Mouse (Mus musculus): ENCODE measurements around the gene Foxp1.

The Foxp1 gene

DNA sequence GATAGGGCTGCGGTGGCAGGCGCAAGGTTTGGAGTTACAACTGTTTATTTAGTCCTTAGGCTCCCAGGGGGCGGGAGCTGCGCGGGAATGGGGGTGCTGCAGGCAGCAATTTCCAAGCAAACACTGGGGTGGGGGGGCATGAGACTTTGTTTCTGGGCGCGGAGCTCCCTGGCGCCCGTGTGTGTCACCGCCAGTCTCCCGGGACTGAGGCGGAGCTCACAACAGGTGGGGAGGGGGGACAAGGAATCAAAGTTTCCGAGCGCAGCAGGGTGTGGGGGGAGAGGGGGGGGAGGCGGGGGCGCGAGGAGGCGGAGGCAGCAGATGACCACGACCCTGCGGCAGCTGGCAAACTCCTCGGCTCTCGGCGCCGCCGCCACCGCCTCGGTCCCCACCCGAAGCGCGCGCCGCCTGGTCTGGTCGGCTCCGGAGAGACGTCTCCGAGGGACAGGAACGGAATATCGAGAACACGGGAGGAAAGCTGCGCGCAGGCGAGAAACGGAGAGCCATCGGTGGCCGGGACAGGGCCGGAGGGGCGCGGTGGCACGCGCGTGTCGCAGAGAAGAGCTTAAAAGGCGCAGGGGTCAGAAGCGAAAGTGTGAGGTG lies 1.4 kb downstream of the Foxp1 start:
- DNase-seq (ENCODE audit: low read depth, low spot score): peak; percentile 51

DNA sequence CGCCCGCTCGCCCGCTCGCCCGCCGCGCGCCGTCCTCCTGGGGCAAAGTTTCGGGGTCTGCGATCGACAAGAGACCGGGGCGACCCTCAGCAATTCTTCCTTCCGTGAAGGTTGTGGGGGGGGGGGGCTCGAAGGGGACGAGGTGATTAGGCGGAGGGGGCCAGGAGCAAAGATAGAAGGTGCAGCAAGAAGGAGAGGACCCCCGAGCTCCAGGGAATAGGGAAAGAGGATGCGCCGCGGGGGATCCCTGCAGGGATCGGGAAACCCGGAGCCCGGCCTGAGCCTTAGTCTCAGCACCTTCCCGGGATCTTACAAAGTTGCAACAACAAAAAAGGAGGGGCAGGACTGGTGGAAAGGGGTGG lies 1.9 kb downstream of the Foxp1 start:
- DNase-seq (ENCODE audit: low read depth, low spot score): no peak

DNA sequence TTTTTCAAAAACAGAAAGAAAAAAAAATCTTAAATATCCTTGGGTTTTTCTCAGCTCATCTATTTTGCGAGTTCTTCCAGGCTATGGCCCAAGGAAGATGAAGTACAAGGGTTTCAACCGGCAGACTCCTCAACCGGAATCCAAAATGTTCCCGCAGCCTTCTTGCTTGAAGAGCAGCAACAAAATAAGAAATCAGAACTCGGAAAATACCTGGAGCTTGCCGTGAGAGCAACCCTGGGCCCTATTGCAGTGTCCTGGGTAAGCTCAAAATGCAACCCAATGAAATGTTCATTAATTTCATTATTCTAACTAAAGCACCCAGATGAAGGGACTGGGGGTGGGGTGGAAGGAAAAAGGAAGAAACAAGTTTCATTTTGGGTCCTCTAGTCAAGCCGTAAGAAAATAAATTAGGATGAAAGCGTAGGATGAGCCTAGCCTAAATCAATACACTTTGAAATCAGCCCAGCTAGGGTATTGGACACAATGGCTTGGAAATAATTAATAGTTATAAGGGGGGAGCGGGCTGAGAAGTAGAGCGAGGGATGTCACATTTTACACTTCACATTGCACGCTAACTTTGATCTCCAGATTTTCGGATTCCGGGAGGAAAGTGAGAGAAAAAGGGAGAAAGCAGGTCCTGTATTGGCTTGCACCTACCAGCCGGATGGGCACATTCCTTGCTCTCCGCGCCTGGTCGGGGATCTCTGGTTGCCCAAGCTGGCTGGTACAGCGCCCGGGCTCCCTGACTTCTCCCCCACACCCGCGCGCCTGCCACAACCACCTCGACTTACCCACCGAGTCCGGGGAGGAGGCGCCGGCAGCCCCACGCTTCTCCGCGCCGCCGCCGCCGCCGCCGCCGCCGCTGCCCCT lies 2.5 kb downstream of the Foxp1 start:
- DNase-seq (ENCODE audit: low read depth, low spot score): peak; percentile 45

DNA sequence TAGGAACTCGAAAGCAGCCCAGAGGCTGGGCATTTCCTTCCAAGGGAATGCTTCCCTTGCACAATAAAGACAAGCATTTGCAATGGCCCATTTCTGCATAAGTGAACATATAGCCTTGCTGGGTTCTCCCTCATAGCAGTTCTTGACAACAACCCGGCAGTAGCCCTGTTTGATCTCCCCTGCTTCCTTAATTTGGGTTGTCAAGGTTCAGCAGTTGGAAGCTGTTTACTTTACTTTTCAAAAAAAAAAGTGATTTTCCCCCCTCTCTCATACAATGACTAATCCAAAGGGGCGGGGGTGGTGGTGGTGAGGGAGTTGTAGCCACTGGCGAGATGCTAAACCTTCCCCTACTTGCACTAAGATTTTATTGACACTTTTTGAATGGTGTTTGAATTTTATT lies 3.5 kb downstream of the Foxp1 start:
- DNase-seq (ENCODE audit: low read depth, low spot score): no peak

DNA sequence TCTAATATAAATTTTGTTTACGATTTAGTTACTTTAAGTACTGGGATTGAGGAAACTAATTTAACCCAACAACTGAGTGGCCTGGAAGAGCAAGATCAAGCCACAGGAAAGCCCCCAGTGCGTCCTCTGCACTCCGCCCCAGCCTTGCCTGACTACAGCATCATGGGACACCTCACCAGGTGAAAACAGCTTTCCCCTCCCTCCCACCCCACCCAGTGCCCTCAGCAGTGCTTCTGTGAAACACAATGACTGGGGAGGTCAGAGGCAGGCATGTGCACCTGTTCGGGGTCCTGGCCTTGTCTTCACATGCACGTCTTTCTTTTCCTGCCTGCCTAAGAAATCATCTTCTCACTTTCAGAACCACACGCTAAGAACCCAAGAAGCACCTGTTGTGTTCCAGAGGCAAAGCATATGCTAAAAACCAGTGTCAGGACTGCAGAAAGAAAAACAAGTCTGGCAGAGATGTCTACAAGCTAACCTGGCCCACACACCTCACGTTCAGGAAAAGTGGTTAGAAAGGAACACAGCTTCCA lies 6.8 kb downstream of the Foxp1 start:
- DNase-seq (ENCODE audit: low read depth, low spot score): no peak

DNA sequence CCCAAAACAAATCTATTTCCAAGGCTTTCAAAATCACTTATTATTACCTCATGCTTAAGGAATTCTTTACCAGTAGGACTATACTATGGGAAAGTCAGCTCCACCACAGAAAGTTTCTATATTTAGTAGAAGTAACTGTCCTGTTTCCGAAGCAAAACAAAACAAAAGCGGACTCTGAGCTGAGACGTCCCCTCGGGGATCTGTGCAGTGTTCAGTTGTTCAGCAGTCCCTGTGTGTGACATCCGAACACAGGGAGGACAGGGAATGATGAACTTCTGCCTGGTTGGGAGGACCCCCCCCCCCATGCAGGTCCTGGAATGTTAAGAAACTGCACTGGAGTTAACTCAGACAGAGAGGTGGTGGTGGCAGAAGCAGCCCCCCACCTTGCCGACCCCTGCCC lies 10.7 kb downstream of the Foxp1 start:
- no peak for DNase-seq (ENCODE audit: low read depth, low spot score)

DNA sequence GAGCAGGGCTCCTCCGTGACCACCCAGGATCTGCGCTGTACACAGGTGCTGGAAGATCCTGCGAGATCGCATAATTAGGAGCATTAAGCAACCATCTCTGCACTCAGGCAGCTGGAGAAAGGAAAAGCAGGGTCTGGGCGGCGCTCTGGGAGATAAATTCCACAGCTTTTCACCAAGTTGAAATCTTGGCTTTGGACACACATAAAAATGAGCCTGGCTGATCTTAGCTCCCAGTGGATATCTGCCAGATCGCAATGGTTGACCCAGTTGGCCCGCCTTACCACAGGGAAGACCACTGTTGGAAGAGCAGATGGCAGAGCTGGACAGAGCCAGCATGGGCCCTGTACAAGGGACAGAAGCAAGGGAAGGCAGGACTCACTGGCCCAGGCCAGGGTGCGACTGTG lies 13.3 kb downstream of the Foxp1 start:
- DNase-seq (ENCODE audit: low read depth, low spot score): no peak

DNA sequence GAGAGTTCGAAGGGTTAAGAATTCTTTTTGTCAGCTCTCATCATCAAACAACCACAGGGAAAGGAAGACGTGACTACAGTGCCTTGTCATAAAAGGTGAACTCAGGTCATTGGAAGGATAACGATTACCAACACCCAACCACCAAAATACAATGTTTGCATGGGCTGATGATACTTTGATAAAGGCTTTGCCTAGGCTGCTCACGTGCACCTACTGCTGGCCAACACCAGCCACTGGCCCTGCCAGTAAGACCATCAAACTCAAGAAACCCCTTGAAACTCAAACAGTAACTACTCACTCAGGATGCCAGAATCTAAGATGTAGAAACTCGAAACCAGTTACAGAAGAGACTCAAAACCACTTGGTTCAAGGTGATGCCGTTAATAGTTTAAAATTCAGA lies 15.7 kb downstream of the Foxp1 start:
- no peak for DNase-seq (ENCODE audit: low read depth, low spot score)

DNA sequence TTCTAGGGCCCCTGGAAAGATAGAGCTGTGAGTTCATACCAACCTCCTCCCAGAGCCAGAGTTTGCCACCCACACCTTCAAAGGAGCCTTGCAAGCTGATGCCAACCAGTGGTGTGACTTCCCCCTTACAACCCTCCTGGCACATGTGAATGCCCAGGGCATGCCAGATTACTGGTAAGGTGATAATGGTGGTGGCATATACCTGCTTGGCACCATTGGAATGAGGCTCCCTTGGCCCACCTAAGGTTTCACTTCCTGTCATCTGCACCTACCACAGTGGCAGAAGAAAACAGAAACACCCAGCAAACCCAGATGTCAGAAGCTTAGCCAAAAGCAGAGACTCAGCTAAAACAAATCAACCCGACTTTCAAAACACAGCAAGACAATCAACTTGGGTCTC lies 18.8 kb downstream of the Foxp1 start:
- no peak for DNase-seq (ENCODE audit: low read depth, low spot score)

DNA sequence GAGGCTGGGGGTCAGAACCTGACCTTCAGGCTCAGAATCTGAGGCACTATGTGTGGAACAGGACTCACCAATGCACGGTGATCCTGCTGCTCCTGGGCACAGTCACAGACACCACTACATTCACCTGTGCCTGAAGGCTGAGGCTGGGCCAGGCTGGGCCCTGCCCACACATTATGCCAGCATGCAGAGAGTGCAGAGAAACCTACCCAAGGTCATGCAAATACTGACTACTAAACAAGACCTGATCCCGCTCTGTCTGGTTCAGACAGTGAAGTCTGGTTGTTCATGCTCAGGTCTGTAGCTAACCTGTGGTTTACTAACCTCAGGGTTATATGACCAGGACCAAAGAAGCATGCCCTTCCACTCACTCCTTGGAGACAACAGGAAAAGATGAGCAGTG lies 19.8 kb downstream of the Foxp1 start:
- DNase-seq (ENCODE audit: low read depth, low spot score): no peak

DNA sequence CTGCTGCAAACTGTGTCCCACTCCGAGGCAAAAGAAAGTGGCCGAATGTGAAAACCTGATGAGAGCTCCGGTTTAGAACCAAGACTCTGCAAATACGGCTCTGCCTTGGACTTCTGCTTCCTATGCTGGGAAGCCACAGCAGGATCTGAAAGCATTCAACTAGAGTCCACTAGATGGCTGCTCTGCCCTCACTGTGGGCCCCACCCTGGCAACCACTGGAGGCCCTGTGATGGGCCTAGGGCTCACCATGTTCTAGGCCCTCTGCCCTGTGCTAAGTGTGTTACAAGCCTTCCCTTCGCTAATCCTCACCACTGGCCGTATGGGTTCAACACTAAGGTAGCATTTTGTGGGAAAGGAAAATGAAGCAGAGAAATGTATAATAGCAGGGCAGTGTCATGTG lies 20.2 kb downstream of the Foxp1 start:
- DNase-seq (ENCODE audit: low read depth, low spot score): no peak

DNA sequence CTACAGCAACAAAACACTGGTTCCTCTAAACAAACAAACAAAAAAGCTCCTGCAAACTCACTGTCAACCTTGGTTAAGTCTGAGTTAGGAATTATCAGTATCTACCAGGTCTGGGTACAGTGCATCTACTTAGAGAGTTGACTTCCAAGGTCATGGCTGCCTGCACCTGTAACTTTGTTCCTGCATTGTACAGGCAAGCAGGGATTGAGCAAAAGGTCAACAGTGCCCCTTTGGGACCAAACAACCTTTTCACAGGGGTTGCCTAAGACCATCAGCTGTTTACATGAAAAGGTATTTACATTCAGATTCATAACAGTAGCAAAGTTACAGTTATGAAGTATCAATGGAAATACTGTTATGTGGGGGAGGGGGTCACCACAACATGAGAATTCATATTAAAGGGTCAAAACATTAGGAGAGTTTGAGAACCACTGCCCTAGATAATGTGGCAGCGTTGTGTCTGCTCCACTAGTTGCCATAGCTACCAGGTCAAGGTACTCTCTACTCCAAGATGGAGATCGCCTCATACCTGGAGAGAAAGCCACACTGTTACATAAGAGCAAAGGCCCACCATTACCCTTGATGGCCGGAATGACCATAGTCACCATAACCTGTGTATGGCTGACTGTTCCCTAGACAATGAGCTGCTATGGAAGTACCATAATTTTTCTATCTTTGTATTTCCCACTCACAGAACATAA lies 21.8 kb downstream of the Foxp1 start:
- DNase-seq (ENCODE audit: low read depth, low spot score): no peak

DNA sequence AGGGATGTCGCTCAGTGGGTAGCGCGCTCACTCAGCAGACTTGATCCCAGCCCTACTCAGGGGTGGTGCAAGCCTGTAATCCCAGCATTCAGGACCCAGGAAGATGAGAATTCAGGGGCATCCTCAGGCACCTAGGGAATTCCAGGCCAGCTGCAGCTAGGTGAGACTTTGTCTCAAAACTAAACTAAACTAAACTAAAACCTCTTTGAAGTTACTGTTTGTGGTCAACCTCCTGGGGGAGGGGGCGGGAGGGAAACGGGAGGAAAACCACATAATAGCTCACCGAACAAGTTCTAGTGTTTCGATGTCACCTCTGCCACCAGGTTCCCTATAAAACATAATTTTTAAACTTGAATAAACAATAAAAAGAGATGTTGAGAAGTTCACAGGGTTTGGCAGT lies 24.4 kb downstream of the Foxp1 start:
- DNase-seq (ENCODE audit: low read depth, low spot score): peak; percentile 30

DNA sequence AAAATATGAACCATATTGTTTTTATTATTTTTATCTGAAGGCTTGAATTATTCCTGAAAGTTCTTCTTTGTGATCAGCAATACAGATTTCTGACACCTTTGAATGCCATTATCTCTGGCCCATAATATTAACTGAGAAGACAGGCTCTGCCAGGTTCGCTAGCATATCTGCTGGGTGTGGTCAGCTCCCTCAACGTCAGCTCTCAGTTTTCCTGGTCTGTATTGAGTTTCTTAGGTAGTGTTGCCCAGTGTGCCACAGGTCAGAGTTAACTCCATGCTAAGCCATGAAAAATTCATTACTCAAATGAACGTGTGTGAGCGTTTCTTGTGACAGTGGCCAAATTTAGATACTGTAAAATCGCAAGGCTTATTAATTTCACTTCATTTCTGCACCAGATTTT lies 26.4 kb downstream of the Foxp1 start:
- no peak for DNase-seq (ENCODE audit: low read depth, low spot score)

DNA sequence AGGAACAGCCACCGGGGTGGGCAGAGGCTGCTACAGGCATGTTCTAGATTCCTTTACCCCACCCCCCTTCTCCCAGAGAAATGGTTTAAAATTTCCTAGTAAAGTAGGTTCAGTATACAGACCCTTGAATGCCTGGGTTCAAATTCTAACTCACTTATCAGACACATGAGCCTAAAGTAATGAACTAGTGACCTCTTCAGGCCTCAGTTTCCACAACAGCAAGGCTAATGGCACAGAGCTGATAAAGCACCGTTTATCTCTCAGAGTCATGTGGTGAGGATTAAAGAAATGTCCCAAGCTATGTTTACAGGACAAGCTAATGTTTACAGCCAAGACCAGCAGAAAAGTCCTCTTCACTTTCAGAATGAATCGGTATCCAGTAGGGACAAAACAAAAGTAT lies 29.6 kb downstream of the Foxp1 start:
- DNase-seq (ENCODE audit: low read depth, low spot score): no peak

DNA sequence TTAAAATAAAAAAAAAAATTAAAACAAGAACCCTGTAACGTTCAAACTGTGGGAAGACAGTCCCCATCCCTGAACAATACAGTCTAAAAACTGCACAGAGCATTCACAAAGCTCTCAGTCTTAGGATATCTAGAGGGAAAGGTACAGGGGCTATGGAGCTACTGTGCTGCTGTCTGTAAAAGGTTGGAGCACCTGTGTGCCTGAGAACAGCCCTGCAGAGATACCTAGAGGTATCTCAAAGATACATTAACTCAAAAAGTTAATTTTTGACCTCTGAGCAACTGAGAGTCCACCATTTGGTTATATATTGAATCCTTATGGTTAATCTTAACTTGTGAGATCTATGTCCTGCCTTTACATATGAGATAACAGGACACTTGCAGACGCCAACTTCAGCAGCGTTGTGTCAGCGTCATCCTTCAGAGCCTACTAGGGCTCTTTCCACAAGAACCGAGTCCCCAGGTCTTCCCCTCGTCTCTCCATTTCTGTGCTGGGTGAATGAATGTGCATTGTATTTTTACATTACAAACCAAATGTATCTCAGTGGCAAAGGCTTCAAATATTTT lies 30.5 kb downstream of the Foxp1 start:
- DNase-seq (ENCODE audit: low read depth, low spot score): no peak

DNA sequence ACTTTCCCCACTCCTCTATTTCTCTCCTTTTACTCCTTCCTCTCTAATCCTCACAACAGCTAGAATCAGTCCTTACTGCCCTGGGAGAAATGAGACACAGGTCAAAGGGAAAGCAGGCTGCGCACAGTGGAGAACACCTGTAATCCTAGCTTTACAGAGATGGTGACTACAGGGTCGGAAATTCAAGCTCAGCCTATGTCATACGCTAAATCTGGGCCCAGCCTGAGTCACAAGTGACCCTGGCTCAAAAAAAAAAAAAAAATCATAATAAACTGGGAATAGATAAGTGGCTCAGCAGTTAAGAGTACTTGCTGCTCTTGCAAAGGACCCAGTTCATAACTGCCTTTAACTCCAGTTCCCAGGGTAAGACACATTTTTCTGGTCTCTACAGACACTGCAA lies 31.4 kb downstream of the Foxp1 start:
- DNase-seq (ENCODE audit: low read depth, low spot score): no peak

DNA sequence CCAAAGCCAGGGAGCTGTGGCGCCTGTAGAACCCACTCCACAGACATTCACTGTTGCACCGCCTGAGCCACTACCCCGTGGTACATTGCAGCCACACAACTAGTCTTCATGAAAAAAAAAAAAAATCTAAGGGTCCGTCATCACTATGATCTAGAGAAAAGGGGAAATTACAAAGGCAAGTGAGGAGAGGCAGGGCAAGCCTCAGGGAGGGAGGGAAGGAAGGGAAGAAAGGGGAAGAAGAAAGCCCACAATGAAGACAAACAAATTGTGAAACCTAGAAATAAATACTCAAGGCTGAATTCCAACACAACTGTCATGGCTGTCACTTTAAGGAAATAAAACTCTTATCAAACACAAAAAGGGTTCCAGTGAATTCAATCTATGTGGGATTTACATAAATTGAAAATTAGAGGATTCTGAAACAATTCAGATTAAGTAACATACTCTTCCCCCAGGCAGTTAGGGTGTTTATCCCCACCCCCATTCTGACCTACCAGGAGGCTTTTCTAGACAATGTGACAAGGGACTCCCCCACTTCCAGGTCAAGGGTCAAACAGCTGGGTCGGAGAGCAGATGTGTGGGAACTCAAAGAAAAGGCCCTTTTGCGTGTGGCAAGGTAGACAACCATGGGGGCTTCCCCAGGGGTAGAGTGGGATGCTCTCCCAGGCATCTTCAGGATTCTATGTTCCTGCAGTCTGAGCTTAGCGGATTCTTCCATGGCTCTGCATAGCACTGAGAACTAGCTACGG lies 32.4 kb downstream of the Foxp1 start:
- DNase-seq (ENCODE audit: low read depth, low spot score): no peak

DNA sequence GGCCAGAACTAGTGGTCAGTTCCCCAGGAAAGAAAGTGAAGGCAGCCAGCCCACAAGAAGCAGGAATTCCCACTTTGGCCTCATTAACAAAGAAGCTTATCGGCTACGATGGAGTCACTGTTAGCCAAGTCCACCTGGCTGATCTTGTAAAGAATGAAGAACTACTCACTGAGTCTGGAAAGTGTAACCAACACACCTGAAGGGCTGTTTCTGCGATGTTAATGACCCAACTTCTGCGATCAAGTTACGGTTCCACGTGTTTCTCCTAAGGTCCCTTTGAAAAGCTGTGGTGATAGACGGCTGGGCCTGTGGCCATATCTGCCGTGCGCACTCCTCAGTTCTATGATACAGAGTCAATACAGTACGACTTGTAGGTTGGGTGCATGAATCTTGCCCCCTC lies 33.1 kb downstream of the Foxp1 start:
- DNase-seq (ENCODE audit: low read depth, low spot score): no peak

DNA sequence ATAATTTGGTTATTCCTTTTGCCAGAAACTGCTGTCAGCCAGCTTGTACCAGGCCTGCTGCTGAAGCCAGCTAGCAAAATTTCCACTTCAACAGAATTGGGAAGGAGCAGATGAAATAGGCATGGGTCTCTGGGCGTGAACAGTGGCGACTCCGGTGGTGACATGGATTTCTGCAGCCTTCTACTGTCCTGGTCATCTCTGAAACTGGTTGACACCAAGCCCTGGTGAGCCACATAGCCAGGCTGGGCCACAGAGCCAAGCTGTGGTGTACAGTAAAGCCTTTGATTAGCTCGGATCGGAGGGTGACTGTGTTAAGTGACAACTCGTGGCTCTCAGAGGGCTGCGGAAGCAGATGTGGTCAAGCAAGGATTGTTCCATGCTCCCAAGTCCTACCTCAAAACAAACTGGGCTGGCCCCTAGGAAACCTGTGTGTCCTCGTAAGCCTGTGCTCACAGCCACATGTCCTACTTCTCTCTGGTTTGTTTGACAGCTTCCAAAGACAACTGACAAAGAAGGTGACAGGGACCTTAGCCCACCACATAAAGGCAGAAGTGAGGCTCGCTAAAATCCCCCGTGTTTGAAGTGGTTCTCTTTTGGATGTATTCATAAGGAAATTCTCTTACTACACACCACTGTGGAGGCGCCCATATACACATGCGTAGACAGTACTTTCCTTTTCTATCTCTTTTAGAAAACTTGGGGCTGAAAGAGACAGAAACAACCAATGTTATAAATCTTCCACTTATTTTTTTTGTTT lies 36.5 kb downstream of the Foxp1 start:
- DNase-seq (ENCODE audit: low read depth, low spot score): peak; percentile 41

All from CD4-positive, CD25-positive, alpha-beta regulatory T cell, adult 2 months (primary cell).